Mouse (Mus musculus) thymus, postnatal 4 days (tissue): Measurements from ENCODE around the gene Hdhd5.

Source experiments
- DNase-seq: peaks from one replicate; pipeline ENCODE4 v3.0.0; 2021

Gene Hdhd5

DNA sequence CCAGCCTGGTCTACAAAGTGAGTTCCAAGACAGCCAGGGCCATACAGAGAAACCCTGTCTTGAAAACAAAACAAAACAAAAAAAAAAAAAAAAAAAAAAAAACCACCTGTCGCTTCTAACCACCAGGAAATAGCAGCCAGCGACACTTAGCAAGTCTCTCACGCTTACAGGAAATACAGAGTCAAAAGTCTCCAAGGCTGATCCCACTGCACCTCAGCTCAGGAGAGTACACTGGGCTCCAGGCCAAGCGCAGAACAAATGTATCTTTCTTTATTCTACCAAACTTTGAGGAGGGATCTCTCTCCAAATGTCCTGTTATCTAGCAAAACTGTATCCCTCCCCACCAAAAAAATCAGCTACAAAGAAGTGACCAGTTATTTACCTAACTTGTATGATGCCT lies 2.0 kb downstream of the Hdhd5 start:
- DNase-seq: peak; percentile 46

DNA sequence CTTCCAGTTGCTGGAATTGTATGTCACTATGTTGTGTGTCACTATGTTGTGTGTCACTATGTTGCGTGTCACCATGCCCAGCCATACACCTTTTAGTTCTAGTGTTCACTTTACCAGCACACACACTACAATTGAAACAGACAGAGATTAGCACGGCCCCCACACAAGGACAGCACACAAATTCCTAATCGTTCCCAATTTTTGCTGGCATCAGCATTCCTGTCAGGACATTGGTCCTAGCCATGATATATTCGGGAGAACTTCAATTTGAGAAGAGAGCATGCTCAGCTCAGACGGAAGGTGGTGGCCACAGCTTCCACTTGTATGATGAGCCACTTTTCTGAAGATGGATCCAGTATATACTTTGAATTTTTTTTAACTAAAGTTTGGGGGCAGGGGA lies 6.3 kb downstream of the Hdhd5 start:
- DNase-seq: no peak

DNA sequence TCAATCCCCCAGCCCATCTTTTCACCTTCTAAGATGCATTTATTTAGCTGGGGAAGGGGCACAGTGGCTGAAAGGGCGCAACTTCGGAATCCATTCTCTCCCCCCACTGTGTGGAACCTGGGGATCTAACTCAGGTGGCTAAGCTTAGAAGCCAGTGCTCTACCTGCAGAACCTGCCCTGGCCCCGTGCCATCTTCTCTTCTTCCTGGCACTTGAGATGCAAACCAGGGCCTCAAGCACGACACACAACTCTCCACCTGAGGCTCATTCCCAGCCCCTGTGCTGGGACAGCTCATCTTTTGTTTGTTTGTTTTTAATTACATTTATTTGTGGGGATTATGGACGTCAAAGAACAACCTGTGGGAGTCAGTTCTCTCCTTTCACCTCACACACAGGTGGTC lies 11.5 kb downstream of the Hdhd5 start:
- DNase-seq: no peak

DNA sequence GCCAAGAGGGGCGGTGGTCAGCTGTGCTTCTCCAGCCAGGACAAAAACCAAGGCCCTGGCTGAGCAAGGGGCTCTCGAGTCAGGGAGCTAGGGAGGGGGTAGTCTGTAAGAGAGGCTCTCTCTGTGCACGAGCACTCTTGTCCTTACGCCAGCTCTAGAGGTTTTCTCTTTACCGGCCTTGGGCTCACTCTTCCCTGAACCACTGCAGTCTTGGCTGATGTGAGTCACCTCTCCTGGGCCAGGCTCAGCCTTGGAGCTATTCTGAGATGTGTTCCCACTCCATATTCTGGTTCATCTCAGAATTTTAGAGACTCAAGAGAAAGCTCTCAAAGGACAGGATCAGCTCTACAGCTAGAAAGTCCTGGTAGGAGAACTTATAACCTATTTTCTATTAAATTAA lies 13.8 kb downstream of the Hdhd5 start:
- DNase-seq: no peak

DNA sequence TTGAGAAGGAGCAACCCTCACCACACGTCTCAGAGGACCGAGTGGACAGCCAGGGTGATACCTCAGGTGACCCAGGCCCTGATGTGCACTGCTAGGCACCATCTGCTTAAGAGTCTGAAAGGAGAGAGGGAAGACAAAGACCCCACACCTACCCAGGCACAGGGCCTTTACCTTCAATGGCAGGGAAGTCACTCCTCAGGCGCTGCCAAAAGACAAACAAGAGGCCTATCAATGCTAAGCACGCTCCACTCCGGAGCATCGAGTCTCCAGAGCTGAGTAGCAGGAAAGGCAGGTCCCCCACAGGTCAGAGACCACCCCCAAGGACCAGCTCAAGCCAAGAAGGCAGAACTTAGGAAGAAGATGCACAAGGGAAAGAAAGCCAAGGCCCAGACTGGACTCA lies 14.2 kb downstream of the Hdhd5 start:
- DNase-seq: no peak

DNA sequence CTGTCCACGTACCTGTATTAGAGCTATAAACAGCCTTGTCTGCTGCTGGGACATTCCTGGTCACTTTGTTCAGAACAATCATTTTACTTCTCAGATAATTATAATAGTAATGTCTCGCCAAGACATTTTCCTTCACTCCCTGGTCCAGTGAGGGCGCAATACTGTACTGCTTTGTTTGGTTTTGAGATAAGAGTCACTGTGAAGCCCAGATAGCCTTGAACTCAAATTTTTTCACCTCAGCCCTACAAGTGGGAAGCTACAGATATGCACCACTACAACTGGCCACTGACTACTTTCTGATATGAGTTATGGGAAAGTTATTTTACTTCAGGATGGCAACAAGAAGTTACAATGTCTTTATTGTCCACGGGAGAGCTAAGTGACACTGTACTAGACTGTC lies 14.7 kb downstream of the Hdhd5 start:
- DNase-seq: no peak

DNA sequence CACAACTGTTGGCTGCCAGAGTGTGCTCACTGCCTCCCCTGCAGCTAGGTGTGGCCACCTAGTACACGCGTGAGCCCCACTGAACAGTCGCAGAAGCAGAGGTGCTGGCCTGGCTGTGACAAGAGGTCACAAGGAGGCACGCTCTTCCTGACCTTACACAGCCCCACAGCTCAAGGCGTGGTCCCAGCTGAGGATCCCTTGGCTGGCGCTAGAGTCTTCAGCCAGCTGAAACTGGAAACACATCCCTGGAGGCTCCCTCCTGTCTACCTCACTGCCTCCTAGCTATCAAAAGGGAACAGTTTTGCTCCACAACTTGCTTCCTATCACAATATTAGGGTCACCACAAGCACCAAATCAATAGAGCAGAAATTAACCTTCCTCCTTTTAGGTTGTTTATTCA lies 19.9 kb downstream of the Hdhd5 start:
- DNase-seq: no peak

DNA sequence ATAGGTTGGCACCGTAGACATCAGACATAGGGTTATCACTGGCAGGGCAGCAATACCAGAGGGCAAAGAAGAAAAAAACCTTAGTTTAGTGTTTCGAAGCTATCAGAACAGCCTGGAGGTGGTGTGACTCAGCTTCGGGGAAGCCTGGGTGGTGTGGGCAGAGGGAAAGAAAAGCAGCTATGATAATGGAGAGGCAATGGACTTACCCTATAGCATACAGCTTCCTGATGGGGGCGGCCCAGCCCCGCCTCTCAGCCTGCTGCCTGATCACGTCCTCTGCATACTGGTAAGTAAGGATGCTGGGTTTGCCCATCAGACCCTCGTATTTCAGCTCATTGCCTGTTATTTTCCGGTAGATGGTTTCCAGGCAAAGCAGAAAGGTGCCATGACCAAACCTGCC lies 20.7 kb downstream of the Hdhd5 start:
- no peak for DNase-seq

DNA sequence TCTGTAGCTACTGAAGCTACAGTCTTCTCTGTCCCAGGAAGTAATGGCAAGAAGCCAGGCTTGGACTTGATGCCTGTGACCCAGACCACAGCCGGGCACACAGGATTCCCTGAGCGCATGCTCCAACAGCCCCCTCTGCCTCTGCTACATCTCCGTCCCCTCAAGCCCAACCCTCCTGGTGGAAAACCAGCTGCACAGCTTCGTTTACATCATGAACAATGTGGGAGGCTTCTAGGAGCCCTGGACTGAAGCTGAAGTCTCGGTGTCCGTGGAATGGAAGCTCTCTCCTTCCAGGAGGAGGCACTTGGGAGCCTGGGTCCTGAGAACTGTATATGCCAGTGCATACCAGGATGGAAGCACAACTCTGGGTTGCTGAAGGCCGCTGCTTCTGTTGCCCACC lies 21.1 kb downstream of the Hdhd5 start:
- no peak for DNase-seq

DNA sequence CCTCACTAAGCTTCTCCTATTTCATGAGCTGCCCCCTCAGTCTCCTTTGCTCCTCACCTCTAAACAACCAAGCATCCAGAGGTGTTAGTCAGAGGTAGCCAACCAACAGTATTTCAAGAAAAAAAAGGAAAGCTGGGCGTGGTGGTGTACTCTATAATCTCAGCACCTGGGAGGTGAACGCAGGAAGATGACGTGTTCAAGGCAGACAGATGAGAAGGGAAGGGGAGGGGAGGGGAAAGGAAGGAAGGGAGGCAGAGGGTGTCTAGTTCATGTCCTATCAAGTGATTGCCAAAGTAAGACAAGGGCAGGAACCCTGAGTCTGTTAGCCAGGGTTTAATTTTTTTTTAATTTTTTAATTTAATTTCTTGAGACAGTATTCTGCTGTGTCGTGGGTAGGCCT lies 22.5 kb downstream of the Hdhd5 start:
- DNase-seq: no peak

DNA sequence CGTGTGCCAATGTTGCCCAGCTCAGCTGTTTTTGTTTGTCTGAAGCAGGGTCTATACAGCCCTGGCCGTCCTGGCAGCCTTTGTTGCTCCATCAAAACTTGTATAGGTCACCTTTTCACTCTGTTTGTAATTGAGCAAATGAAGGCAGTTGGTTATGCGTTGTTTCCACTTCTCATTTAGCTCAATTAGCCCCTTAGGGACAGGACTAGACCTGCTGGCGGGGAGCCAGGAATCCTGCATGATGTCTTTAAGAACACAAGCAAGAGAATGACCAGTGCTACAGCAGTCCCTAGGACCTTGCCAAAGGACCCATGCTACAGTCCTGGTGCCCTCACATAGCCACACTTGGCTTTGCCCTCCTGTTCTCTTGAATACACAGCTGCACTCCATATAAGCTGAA lies 25.6 kb downstream of the Hdhd5 start:
- DNase-seq: no peak

DNA sequence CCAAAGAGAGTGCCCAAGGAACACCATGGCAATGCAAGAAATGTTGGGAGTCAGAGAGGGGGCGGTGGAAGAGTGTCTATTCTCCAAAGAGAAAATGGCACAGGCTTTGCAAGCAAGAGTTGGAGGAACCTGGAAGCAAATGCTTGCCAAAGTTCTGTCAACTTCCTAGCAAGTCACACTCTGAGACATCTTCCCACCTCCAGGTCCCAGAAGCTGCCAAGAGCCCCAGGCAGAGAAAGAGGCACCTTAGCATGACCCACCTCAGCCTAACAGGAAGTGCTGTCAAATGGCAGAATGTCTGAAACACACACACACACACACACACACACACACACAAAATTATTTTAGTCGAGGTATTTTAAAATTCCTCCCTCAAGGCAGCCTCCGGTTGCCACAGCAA lies 27.1 kb downstream of the Hdhd5 start:
- DNase-seq: no peak

DNA sequence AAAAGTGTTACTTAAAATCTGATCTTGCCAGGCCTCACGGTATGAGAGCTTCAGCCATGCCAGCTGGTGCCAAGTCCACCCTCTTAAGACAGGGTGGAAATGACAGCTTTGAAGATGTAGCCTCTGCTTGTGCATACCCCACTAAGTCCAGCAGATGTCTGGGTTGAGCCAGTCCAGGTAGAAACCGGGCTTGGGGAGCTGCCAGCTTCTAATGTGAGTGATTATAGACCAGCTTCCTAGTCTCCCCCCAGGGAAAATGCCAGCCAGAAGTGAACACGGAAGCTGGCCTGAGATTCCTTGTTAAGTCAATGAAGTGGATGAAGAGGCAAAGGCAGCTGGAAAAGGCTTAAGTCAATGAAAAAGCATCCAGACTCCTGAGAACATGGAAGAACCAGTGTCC lies 34.6 kb downstream of the Hdhd5 start:
- DNase-seq: no peak

DNA sequence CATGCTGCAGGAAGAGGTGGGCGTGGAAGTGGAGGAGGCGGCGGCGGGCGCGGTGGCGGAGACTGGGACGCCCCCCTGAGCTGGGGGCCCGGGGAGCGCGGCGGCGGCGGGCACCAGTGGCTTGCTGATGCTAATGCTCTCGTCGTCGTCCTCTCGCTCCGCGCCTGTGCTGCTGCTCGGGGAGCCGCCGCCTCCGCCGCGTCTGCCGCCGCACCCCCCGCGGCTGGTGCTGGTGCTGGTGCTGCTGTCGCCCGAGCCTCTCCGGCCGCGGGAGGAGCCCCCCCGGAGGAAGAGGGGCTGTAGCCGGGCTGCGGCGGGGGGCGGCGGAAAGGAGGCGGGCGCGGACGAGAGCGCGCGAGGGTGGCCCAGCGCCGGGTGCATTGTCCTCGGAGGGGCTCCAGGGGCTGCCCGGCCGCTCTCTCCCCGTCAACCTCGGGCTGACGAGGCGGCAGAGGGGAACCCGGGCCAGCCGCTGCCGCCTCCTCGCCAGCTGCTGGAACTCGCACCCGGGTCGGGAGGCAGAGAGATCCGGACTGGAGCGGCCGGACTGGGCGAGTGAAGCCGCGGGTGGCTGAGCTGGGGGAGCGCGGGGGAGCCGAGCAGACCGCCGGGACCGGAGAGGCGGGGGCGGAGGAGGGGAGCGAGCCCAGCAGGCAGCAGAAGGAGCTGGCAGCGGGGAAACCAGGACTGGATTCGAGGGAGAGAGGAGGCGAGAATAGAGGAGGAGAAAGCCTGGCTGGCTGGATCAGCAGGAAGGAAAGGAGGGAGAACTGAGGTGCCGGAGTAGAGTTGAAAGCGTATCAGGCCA lies 37.5 kb downstream of the Hdhd5 start, which contains the start of gene Tmem121b:
Gene Tmem121b (minus strand): TSS at position 434 of the 808 bp plus-strand sequence.
- DNase-seq: peak; percentile 63

DNA sequence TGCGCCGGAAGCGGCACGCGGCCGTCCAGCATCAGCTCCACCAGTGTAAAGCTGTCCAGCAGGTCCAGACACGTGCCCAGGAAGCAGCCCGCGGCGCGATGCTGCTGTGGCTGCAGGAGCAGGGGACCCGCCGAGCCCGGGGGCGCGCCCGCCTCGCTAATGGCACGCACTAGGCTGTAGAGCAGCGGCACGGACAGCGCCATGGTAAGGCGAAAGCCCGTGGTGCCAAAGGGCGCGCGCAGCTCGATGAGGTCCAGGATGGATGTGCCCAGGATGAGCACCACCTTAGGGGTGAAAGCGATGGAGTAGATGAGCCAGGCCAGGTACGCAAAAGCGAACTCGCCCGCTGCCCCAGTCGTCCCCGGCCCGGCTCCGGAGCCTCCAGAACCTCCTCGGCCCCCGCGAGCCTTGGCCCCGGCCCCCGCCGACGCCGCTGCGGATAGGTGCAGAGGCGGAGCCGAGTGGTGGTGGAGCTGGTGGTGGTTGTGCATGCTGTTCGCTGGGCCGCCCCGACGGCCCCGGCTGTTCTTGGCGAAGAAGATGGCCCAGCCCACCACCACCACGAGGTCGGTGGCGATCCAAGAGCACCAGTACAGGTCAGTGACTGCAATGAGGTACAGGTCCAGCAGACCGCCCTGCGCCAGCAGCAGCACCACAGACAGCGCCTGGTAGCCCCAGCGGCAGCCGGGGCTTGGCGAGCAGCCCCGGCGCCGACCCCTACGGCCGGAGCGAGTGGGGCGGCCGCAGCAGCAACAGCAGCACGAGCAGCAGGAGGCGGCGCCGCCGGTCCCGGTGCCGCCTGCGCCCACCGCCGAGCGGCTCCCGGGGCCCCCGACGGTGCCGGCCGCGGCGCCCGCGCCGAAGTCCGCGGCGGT lies 38.4 kb downstream of the Hdhd5 start:
- peak; percentile 59 for DNase-seq

DNA sequence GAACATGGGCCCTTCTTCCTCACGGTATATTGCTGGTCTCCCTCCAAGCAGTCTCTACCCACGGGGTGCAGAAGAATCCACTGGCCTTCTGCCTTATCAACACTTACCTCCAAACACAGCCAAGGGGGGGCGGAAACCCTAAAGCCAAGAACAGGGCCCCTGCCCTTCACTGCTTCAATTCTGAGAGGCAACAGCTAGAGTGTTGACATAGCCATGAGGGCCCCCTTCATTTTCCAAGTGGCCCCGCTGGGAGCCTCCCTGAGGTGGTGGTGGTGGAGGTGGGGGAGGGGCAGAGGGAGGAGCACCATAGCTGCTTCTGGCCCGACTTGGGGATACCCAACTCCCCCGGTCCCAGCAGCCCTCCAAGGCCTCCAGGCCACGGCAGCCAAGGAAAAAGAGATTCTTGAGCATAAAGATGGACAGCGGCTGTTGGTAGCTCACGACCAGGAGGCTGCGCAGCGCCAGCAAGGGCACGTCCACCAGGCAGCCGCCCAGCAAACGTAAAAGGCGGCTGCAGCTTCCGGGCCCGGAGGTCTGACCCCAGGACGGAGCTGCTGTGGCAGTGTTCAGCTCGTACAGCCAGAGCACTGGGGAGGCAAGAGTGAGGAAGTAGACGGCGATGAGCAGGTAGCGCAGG lies 39.1 kb downstream of the Hdhd5 start:
- no peak for DNase-seq

DNA sequence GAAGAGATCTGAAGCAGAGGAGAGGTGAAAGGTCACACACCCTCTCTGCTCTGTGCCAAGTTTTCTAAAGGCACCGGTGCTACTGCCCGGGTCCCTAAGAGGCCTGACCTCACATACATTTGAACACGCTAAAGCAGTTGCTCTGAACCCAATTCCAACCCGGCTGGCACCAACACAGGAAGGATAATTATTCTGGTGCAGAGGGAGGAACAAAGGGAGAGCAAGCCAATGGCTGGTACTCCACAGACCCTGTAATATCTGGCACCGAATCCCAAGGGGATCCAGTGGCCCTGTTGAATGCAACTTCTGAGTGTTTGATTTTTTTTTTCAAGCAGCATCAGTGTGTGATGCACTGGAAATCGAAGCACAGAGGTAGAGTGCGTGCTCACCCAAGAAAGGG lies 40.1 kb downstream of the Hdhd5 start:
- no peak for DNase-seq

DNA sequence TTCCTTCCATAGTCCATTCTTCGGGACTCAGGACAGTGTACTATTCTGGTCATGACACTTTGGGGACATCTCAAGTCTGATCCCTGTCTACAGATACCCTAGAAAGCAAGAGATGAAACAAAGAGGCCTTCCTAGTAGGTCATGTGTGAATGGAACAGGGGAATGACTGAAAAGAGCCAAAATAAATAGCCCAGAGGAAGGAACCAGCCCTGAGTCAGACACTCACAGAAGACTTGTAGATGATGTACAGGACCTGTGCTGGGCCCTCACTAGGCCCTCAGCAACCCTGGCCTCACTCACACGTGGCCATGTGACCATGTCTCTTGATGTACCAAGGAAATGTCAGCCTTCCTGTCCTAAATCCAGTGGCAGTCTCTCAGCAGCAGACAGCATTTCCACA lies 41.7 kb downstream of the Hdhd5 start:
- no peak for DNase-seq

DNA sequence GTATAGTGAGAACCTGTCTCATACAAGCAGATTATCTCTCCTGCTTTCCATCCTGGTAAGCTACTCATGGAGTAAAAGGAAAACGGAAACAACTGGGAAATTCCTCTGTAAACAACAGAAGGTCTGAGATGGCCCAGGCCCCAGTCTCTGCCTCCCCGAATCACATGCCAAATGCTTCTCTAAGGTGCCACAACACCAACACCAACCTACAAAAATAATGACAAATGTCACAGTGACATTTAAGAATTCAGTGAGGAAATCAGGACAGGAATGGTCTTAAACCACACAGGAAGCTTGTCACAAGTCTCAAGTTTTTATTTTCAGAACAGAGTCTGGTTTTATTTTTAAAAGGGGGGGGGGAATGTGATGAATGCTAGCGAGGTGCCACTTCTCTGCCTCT lies 42.5 kb downstream of the Hdhd5 start:
- no peak for DNase-seq

DNA sequence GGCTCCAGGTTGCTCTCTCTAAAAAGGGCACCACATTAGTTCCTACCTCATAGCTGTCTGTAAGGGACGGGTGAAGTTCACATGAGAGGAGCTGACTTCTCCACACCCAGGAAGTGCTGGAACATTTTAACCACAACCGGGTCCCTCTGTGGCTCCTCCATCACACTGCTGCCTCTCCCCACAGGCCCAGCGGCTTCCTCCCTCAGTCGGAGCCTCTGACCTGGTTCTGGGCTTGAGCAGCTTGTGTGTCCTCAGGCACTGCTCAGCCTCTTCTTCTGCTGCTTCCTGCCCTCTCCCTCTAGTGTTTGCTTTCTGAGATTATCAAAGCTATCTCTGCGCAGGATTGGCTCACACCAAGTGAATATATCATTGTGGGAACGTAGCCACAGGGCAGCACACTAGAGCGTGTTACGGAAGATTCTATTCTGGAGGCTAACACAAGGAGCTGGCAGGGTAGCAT lies 45.0 kb downstream of the Hdhd5 start:
- peak; percentile 71 for DNase-seq

DNA sequence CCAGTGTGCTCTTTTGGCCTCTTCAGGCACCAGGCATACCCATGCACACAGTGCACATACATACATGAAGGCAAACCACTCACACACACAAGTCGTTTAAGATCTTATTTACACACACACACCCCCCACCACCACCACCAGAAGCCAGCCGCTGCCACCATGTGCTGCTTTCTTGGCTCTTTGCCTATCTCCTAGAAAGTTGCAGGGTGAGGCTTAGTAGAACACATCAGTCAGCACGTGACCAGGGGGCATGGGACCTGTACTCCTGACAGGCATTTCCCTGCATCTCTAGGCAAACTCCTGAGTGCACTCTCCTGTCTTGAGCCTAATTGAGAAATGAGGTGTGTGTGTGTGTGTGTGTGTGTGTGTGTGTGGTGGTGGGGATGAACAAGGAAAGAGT lies 46.1 kb downstream of the Hdhd5 start:
- no peak for DNase-seq

DNA sequence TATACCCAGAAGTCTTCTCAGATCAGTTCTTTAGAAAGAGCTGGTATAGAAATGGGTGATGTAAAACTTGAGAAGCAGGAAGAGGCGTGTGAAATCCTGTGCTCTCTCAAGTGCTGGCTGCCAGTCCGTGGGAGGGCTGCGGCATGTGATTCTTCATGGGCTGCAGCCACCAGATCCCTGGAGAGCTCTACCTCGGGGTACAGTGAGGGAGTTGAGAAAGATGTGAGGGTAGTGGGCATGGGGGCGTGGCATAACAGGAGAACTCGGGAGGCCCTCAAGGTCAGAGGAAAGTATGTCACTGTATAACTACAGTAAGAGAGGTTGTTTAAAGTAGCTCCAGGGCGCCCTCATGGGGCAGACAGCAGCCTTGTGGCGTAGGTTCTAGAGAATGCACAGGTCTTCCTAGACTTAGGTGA lies 47.9 kb downstream of the Hdhd5 start:
- DNase-seq: peak; percentile 87

DNA sequence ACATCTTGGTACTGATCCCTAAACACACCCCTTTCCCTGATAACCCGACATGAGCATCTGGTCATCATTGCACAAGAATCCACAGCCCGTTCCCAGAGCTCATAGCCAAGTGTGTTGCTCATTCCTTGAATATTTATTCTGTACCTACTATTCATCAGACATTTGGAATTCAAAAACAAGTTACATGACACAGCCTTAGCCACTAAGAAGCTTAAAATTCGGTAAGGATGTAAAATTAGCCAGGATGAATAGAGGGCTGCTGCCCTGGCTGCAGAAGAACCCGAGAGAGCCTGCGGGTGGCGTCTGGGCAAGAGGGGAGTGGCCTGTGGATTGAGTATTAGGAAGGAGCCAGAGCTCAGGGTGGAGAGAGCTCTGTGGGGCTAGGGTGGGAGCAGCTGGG lies 48.4 kb downstream of the Hdhd5 start:
- no peak for DNase-seq

DNA sequence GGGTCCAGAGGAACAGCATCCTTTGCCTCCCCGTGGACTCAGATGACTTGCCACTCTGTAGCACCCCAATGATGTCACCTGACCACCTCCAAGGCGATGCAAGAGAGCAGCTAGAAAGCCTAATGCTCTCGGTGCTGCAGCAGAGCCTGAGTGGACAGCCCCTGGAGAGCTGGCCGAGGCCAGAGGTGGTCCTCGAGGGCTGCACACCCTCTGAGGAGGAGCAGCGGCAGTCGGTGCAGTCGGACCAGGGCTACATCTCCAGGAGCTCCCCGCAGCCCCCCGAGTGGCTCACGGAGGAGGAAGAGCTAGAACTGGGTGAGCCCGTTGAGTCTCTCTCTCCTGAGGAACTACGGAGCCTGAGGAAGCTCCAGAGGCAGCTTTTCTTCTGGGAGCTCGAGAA lies 49.1 kb downstream of the Hdhd5 start:
- no peak for DNase-seq
